Mouse (Mus musculus) inflammation-experienced regulatory T-cells, adult 6 months (primary cell): ENCODE measurements around the gene Vdr. TPM values are rescaled to one million over a fixed set of nuclear protein-coding genes. Genes with fewer than 3 reads are reported as not detected.
A peak's percentile ranks its signal among the peaks of the same experiment; 100 is the strongest.

ENCODE experiments used
- ATAC-seq: one replicate; pipeline ENCODE4 v1.8.0; 2017
- polyA plus RNA-seq, 3 experiments: library from polyadenylated mRNA; unstranded; fragments of 100-300 nt; shearing (Covaris generic); gene quantifications; one replicate each; pipeline ENCODE4 v1.2.1; 2017

Gene Vdr
- polyA plus RNA-seq: 1 to 10 TPM in 2 of 3 experiments, under 1 TPM in 1; 0.16 to 2.8 (median 2.1) TPM

- ATAC-seq: no peak
Measured at GRCm38 (mm10) chr15:97910530-97910929, at the start of gene Vdr. TSS of gene Vdr (minus strand) at chr15:97910630.

GRCm38 (mm10) chr15:97956416-97956815 is 46.0 kb upstream of the Vdr start:
- no peak for ATAC-seq

- ATAC-seq: no peak
Measured at GRCm38 (mm10) chr15:97955742-97956141, 45.3 kb upstream of the Vdr start.

DNA sequence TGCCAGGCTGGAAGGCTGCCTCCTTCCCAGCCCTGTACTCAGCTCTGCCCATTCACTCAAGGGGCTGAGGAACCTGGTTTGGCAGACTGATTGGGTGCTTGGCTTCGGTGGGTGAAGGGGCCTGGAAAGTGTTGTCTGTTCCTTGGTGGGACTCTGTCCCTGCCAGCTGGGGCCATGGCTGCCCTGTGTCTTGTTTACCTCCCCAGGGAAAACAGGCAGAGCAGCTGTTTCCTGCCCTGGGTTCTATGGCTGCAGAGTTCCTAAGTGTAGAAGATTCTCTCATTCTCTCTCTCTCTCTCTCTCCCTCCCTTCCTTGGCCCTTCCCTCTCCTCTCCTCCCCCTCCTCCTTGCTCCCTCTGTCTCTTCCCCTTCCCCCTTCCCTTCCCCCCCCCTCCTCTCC is 44.9 kb upstream of the Vdr start:
- ATAC-seq: no peak

GRCm38 (mm10) chr15:97954671-97955070 is 44.2 kb upstream of the Vdr start:
- ATAC-seq: no peak

- no peak for ATAC-seq
Measured at GRCm38 (mm10) chr15:97952889-97953189, 42.4 kb upstream of the Vdr start.

- peak; percentile 48 for ATAC-seq
Measured at GRCm38 (mm10) chr15:97952137-97952888, 41.9 kb upstream of the Vdr start.

DNA sequence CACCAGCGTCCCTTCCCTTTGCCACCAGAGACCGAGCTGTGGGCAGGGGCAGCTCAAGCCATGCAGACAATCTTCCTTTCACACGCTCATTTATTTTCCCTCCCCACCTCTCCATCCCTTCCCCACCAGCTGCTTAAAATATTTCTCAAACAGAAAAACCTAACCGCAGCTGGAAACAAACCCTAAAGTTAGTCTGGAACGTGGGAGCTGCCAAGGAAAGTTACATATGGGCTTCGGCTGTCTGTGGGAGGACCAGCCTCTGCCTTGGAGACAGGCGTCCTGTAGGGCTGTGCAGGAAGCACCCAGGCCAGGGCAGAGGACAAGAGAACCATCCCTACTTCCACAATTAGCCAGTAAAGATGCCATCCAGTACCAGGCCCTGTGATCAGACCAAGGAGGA is 39.8 kb upstream of the Vdr start:
- no peak for ATAC-seq

DNA sequence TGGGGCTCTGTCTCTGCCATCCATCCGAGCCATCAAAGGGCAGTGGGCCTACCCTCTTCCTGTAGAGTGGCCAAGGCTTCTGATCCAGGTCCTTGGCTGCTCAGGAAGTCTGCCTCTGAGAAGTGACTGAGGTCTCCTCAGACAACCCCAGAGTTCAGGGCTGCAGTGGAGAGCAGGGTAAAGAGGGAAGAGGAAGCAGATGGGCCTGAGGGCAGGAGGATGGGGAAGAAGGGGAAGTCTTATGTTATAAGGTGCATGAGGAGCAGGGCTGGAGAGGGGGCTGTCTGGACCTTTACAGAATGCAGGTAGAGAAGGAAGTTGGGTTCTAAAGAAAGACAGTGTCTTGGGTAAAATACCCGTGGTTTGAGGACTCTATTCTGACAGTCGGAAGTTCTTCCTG is 39.3 kb upstream of the Vdr start:
- ATAC-seq: no peak

GRCm38 (mm10) chr15:97948720-97949119 is 38.3 kb upstream of the Vdr start:
- ATAC-seq: no peak

DNA sequence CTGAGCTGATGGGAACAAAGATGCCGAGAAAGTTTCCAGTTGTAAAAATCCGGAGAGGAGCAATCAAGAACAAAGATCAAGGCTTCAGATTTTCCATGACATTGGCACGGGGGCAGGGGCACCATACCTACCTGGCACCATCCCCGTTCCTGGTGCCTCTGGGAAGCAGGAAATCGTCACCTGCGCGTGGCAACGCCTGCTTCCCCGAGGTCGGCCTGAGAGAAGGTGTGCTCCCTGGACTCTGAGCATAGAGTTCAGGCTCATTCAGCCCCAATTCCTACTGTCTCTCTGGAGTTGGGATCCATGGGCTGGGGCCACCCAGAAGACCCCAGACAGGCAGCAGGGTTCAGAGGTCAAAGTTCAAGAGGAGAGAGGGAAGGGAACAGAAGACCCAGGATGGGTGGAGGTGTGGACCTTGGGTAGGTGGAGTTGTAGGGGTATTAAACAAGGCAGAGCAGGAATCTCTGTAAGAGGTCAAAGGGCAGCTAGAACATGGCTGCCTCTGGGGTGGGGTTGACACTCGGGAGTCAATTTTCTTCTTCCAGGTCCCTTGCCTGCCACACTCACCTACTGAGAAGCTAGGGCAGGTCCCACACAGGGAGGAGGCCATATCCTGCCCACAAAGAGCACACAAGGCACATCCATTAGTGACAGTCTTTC is 35.4 kb upstream of the Vdr start:
- no peak for ATAC-seq

DNA sequence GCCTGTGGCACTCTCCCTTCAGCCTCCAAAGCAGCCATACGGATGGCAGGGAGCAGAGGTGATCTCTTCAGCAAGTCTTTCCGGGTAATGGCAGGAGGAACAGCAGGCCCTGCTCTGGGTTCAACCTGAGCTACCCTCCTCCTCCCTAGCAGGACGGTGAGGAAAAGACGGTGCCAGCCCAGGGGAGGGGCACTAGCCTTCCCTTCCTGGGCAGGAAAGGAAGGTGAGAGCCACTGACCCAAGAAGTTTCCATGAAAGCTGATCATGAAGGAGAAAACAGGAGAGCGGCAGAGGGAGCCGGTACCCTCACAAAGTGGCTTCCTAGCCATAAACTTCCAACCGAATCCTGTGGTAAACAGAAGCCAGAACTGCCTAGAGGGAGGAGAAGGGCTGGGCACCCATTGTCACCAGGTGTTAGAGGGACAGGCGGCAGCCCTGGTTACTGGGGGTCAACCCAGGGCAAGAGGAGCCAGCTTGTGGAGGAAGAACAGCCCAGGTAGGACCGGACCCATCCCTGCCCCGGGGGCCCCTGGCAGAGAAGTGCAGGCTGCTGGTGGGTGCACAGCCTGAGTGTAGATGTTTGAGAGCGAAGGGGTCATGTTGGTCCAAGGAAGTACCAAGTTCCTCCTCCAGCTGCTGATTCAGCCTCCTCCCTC is 34.6 kb upstream of the Vdr start:
- ATAC-seq: no peak

DNA sequence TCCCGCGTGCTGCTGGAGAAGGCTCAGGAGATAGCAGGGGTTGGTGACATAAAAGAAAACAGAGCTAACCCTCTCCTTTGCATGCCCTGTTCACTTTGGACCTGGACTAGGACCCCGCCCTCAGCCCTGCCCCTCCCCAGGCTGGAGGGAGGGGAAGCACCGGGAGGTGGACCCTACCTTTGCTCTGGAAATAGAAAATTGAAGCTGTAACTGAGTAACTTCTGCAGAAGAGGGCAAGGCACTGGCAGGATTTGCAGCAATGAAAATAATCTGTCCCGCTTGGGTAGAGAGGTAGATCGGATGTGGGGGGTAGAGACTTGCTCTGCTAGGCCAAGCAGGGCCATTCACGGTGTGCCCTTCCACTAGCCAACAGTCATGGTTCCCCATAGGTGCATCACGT is 32.9 kb upstream of the Vdr start:
- ATAC-seq: no peak

GRCm38 (mm10) chr15:97942538-97942937 is 32.1 kb upstream of the Vdr start:
- no peak for ATAC-seq

DNA sequence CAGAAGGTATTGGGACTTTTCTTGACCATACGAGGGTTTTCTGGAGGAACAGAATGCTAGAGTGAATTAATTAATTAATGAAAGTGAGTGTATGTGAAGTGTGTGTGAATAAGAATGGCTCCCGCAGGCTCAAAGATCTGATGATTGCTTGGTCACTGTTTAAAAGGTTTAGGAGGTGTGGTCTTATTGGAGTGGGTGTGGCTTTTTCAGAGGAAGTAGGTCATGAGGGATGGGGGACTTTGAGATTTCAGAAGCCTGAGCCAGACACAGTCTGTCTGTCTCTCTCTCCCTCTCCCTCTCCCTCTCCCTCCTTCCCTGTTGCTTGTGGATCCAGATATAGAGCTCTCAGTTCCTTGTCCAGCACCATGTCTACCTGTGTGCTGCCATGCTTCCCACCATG is 30.9 kb upstream of the Vdr start:
- no peak for ATAC-seq

GRCm38 (mm10) chr15:97940088-97940487 is 29.7 kb upstream of the Vdr start:
- ATAC-seq: no peak

DNA sequence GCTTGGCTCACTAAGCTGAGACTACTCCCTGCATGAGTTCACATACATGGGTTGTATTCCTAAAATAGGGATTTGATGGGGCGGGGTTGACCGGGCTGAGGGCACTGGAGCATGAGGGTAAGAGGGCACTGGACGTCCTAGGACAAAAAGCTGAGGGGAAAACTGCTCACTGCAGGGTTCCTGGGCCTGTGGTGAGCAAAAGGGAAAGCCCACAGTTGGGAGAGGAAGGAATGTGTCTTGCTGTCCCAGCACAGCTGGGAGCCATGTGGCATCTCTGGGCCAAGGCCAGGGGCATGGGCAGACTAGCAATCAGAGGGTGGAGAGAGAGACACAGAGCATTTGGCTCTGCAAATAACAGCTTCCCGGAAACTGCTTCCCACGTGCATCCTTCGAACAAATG is 28.1 kb upstream of the Vdr start:
- ATAC-seq: no peak

DNA sequence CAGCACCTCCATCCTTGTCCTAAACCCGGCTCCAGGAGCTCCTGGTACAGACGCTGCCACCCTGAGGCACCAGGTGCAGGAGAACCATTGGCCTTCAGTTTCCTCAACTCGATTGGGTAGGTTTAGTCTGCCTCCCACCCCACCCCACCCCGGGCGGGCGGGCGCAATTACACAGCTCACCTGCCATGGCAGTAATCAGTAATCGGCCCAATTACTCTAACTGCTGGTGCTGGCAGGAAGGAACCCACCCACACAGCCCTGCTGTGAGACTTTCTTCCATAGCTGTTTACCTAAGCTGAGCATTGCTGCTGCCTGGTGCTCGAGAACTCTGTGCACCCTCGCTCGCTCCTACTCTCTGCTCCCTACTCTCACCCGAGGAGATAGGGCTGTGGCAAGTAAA is 22.0 kb upstream of the Vdr start:
- ATAC-seq: no peak

GRCm38 (mm10) chr15:97929259-97929824 is 18.9 kb upstream of the Vdr start:
- no peak for ATAC-seq

DNA sequence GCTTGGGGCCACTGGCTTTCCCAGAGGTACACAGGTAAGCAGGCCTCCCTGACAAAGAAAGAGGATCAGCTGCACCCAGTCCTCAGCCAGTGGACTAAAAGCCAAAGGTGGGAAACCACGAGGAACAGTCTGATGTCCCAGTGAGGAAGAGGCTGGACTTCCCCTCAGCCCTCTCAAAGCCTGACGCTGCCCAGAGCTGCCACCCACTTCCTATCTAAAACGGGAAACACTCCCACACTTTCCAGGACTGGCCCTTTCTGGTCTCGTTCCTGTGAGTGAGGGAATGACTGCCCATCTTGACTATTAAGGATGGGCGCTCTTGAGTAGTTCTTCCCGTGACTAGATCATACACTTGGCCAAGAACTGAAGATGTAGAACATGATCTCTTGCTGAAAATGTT is 17.4 kb upstream of the Vdr start:
- no peak for ATAC-seq

DNA sequence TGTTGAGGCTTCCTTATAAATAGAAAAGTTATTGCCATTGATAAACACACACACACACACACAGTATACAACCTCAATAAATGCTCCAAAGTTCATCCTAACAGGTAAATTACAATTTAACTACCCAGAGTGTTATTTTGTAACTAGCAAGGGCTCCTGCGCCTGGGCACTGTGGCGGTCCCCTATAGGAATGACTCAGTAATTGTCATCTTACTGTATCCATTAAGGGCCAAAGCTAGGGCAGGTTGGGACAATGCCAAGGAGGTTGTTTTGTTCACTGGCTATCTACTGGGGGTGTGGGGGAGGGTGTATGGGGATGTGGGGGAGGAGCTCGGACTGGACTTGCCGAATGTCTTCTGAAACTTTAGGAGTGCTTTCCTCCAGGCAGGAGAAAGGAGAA is 16.6 kb upstream of the Vdr start:
- no peak for ATAC-seq

DNA sequence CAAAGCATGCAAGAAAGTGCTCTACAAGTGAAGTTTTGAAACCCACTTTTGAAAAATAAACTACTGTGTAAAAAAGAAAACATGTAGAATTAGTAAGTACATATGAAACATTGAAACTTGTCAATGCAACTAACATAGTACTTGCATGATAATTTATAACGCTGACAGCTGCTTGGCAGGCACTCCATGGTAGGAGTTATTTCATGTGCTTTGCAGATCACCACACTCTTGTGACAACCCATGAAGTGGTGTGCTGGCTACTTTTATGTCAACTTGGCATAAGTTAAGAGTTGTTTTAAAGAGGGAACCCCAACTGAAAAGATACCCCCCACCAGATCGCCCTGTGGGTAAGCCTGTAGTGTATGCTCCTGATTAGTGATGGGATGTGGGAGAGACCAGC is 12.0 kb upstream of the Vdr start:
- no peak for ATAC-seq

GRCm38 (mm10) chr15:97921796-97922195 is 11.4 kb upstream of the Vdr start:
- no peak for ATAC-seq

DNA sequence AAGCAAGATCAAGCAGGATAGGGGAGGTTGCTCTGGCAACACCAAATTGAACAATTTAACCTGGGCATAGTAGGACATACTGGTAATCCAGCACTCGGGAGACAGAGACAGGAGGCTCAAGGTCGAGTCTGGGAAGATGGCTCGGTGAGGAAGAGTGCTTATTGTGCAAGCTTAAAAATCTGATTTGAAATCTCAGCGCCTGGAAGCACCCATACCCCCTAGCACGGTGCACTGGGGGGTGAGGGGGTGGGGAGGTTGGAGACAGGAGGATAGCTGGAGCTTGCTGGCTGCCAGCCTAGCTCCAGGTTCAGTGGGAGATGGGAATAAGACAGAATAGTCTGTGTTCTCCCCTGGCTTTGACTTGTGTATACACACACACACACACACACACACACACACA is 9.9 kb upstream of the Vdr start:
- no peak for ATAC-seq
